Mouse (Mus musculus) layer of hippocampus, adult 18-20 months (tissue): Measurements from ENCODE around the gene BC049352. TPM values are rescaled to one million over a fixed set of nuclear protein-coding genes. Genes with fewer than 3 reads are reported as not detected.
A peak's percentile ranks its signal among the peaks of the same experiment; 100 is the strongest.

Experiments
- DNase-seq, 2 experiments: peaks; one replicate each; pipeline ENCODE4 v3.0.0; 2022; ENCODE audit warnings: low spot score in 2 of 2
- total RNA-seq, 2 experiments: library from RNA; stranded (reverse); gene quantifications; 2 replicates each; pipeline ENCODE4 v1.2.3; 2021

Gene BC049352
- total RNA-seq, 2 experiments from 2014 or later = 0.22 to 0.81 TPM

- no peak for DNase-seq
Measured at GRCm38 (mm10) chr9:45188570-45189563, 7.1 kb downstream of the BC049352 start.

DNA sequence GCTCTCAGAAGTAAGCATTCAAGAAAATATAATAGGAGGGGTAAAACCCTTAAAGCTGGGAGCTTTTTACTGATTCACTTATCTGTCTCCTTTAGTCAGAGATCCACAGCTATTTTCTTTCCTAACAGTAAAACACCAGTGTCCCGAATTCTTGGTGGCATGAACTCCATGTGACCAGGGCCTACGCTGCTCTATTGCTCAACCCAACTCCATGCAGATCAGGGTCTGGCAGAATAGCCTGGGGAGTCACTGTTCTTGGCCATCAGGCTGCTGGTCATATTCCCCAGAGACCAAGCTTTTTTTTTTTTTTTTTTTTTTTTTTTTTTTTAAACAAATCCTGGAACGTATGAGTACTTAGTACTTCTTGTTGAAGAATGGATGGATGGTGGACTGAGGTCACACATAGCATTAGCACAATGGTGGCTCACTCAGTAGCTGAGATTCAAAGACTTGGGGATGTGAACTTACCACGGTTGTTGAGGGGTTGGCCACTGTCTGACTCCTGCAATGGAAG is 7.9 kb downstream of the BC049352 start:
- DNase-seq = no peak

- no peak for DNase-seq
Measured at GRCm38 (mm10) chr9:45195468-45195867, 13.7 kb downstream of the BC049352 start.

- DNase-seq = no peak
Measured at GRCm38 (mm10) chr9:45196125-45196830, 14.5 kb downstream of the BC049352 start.

DNA sequence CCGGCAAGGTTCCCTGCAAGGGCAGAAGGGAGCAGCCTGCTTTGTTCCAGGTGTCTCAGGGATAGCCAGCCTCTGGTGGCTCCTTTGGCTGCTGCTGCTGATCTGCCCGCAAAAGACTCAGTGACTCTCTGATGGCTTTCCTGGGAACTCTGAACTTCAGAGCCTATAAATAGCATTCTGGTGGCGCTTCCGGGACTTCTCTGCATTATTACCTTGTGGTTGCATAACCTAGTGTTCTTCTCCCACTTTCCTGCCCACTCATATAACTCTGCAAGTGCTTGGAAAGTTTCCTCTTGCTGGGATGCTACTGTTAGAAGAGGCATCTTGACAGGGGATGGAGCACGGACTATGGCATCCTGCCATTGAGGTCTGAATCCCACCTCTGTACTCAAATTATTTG is 15.7 kb downstream of the BC049352 start:
- DNase-seq = no peak

DNA sequence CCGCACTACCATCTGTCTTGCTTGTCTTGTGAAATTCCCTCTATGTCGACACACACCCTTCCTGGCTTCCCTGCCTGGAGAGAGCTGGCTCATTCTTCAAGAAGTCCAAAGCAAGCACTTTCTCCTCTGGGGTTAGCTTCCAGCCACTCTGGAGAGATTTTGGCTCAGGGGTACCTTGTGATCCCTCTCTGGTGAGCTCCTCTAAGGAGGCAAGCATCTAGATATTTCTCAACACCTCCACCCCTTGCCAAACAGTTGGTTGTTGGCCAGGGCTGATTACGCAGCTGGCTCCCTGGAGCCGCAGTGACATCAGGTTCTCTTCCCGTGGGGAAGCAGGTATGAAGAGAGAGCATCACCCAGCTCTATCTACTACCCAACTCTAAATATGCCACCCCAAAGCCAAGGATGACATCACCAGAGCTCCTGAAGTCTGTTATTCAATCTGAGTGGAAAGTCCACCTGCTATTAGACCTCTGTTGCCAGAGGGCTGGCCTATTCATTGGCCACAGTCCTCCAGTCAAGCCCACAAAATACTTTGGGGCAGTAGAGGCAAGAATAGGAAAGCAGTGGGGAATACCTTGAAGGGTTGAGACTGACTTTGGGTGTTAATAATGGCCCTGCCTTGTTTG is 19.6 kb downstream of the BC049352 start:
- DNase-seq = no peak

GRCm38 (mm10) chr9:45202021-45202798 is 20.4 kb downstream of the BC049352 start:
- no peak for DNase-seq

DNA sequence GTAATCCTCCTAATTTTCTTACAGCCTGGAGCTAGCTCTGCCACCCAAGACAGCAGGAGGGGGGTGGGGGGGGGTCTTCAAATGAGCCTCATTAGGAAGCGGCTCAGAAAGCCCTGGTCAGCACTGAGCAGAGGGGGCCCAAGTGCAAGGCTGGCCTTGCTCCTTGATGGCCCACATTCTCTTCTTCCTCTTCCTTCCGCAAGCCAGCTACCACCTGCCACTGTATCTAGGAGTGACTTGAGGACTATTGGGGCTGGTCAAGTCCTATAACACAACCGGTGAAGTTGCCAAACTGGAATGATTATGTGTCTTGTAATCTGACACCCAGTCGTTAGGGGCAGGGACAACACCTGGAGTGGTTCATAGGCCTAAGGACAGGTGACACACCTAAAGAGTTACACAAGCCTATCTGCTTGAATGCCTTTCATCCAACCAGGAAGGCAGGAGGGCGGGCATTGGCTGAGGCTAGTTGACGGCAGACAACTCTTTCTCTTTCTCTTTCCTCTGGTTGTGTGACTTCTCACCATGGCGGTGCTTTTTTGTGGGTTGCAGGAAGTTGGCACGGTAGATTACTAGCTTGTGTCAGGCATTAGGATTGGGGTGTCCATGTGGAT is 22.1 kb downstream of the BC049352 start, which contains the start of gene Tmprss4:
TSS of gene Tmprss4 (minus strand) at position 296 of the 614 bp plus-strand sequence.
- no peak for DNase-seq

DNA sequence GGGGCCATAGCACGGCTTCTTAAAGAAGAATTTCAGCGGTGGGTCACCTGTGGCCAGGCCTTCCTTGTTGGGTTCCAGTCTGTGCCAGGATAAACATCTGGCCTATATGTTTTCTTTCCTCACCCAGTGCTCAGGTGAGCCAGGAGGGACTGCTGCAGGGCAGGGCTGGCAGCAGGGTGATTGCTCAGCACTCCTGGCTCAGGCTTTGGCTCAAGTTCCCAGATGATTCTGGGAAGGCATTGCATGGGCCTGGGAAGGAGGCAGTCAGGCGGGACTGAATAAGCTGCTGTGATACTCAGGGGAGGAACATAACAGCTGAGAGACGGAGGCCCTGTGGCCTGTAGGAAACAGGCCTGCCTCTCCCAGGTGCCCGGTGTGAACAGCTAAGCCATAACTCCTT is 23.3 kb downstream of the BC049352 start:
- DNase-seq = no peak

DNA sequence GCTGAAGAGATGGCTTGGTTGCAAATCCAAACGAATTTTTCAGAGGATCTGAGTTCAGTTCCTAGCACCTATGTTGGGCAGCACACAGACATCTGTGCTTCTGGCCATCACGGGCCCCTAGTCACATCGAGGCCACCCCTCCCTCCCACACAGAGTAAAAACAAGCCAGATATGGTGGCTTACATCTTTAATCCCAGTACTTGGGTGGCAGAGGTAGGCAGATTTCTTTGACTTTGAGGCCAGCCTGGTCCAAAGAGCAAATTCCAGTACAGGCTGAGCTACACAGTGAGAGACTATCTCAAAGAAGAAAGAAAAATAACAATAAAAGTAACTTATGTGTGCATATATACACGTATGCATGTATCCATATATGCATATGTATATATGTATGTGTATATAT is 24.3 kb downstream of the BC049352 start:
- DNase-seq = no peak

GRCm38 (mm10) chr9:45207015-45207743 is 25.4 kb downstream of the BC049352 start:
- no peak for DNase-seq

DNA sequence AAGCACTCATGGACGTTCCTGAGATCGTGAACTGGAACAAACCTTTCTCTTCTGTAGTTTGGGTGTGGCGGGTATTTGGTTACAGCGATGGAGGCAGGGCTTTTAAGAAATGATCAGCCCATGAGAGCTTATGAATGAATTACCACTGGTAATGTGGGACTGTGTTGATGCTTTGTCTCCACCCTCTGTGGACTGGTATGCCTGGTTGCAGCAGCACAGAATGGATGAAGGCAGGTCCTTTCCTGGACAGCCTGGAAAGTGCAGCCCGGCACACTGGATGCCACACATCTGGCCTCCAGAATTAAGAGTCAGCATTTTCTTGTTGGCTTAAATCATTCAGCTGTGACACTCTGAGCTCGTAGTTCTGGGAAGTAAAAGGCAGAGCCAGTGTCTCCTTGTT is 30.2 kb downstream of the BC049352 start:
- no peak for DNase-seq

GRCm38 (mm10) chr9:45215526-45216179 is 33.8 kb downstream of the BC049352 start:
- no peak for DNase-seq

DNA sequence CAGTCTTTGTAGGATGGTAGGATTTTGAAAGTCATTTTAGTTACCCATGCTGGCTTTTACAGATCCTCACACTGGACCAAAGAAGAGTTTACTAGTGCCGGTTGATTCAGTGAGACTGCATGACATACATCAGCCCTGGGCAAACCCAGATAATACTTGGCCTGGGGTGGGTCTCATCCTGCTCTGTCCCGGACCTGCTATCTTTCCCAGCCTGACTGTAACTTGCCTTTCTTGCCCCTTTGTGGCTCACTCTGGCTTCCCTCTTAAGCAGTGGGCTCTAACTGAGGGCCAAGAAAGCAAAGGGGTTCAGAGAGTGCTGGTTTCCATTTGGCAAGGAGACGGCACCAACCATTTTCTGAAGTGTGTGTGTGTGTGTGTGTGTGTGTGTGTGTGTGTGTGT is 37.8 kb downstream of the BC049352 start:
- DNase-seq = no peak

- peak; percentile 82 to 95 for DNase-seq
Measured at GRCm38 (mm10) chr9:45221567-45221966, 39.8 kb downstream of the BC049352 start.

- DNase-seq = no peak
Measured at GRCm38 (mm10) chr9:45229359-45229758, 47.6 kb downstream of the BC049352 start.

GRCm38 (mm10) chr9:45235668-45236227 is 53.9 kb downstream of the BC049352 start:
- no peak for DNase-seq

- DNase-seq = no peak
Measured at GRCm38 (mm10) chr9:45236744-45237143, 54.9 kb downstream of the BC049352 start.

- no peak for DNase-seq
Measured at GRCm38 (mm10) chr9:45241397-45241796, 59.6 kb downstream of the BC049352 start.
